Mouse (Mus musculus) midbrain, embryonic 15.5 days (tissue): ENCODE results near the gene Ecel1. TPM values are rescaled to one million over a fixed set of nuclear protein-coding genes. Genes with fewer than 3 reads are reported as not detected.

Experiments used
- ATAC-seq: fragments of 200-750 bp; cut with Nextera tagmentation; replicated peaks from 2 replicates; pipeline ENCODE4 v1.8.0; 2017; ENCODE audit warnings: moderate TSS enrichment
- H3K27ac ChIP-seq: fragments of 300-500 bp; sonication (generic); 2 replicates; pipeline ENCODE4 v1.5.1; 2015; ENCODE audit warnings: mild to moderate bottlenecking, inconsistent platforms
- H3K27me3 ChIP-seq: fragments of 300-500 bp; sonication (generic); replicated peaks from 2 replicates; pipeline ENCODE4 v1.6.1; 2015; ENCODE audit warnings: inconsistent platforms
- H3K36me3 ChIP-seq: fragments of 300-500 bp; sonication (generic); replicated peaks from 2 replicates; pipeline ENCODE4 v1.6.1; 2015; ENCODE audit warnings: inconsistent platforms
- H3K4me1 ChIP-seq: fragments of 300-500 bp; sonication (generic); 2 replicates; pipeline ENCODE4 v1.6.1; 2015; ENCODE audit warnings: inconsistent platforms
- H3K4me2 ChIP-seq: fragments of 300-500 bp; sonication (generic); 2 replicates; pipeline ENCODE4 v1.6.1; 2015; ENCODE audit warnings: inconsistent platforms, mild to moderate bottlenecking, moderate library complexity
- H3K4me3 ChIP-seq: fragments of 300-500 bp; sonication (generic); 2 replicates; pipeline ENCODE4 v1.5.1; 2015; ENCODE audit warnings: mild to moderate bottlenecking, inconsistent platforms
- H3K9ac ChIP-seq: fragments of 300-500 bp; sonication (generic); 2 replicates; pipeline ENCODE4 v1.6.1; 2015; ENCODE audit warnings: mild to moderate bottlenecking, inconsistent platforms
- H3K9me3 ChIP-seq: fragments of 300-500 bp; sonication (generic); 2 replicates; pipeline ENCODE4 v1.6.1; 2016; ENCODE audit warnings: inconsistent platforms
- WGBS: fragments of 180-500 bp; shearing (Covaris S2); methylation state at CpG from one replicate; pipeline ENCODE4 v1.1.7; 2015; ENCODE audit warnings: mixed read lengths; 5-methylcytosine and 5-hydroxymethylcytosine counted together
- polyA plus RNA-seq: library from polyadenylated mRNA; unstranded; fragments of >200 nt; fragmentation: Nextera tagmentation; extraction: Ambion mirVana; gene quantifications from 2 replicates; pipeline ENCODE4 v1.2.1, GENCODE M21; 2015

Gene Ecel1
- polyA plus RNA-seq = 22.3 and 23.3 TPM in 2 replicates

DNA sequence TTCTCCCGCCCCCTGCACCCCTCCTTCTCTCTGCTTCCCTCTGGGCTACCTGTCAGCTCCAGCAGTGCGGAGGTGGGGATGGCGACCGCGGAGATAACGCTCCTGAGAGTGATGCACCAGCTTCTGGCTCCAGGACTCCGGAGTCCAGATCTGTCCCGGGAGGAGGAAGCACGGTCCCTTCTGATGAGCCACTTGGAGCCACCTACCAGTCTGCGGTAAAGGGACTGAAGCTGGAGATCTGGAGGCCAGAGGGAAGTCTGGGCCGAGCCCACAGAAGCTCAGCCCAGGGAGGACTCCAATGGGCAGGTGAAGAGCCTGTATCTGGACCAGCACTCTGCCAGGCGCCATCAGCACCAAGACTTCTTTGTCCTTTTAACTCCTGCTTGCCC, at the start of gene Ecel1:
Ecel1 (minus strand) TSS at position 323 of the 389 bp plus-strand sequence.
- Histone ChIP-seq H3K9ac (peak within 1 kb of the TSS; percentile 51), H3K27ac (no peak within 1 kb of the TSS), H3K36me3 (no peaks in the 10 kb centered on the region), H3K4me1 (peaks cover 31% of the 10 kb centered on the region), H3K9me3 (no peaks in the 10 kb centered on the region), H3K4me2 (peak within 1 kb of the TSS; percentile 86), H3K4me3 (peak within 1 kb of the TSS; percentile 50), H3K27me3 (peaks cover 76% of the 10 kb centered on the region)
- no peak; the same call in 1 of the 2 replicates for ATAC-seq
- WGBS = 2% methylated on average over 12 of the region's 12 CpGs

DNA sequence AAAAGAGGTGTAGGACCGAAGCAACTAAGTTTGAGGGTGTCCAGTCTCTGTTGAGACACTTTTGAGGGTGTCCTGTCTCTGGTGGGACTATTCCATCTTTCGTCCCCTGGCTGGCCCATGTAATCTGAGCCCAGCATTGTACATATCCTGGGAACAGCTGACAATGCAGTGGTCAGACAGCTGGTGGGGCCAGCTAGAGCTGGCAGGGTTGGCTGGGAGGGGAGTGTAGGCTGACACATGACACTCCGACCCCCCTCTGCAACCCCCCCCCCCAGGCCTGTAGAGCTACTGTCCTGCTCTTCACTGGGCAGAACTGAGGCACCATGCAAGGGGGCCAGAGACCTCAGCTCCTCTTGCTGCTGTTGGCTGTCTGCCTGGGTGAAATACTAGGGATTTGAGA, 49.2 kb upstream of the Ecel1 start:
- Histone ChIP-seq H3K27ac (no peak overlapping the region), H3K4me2 (no peak overlapping the region), H3K27me3 (peaks cover 23% of the 10 kb centered on the region), H3K4me3 (no peak overlapping the region), H3K4me1 (no peaks in the 10 kb centered on the region), H3K9ac (no peak overlapping the region), H3K36me3 (no peaks in the 10 kb centered on the region), H3K9me3 (no peaks in the 10 kb centered on the region)
- no peak for ATAC-seq
- 45% methylated on average over 3 of the region's 3 CpGs for WGBS

DNA sequence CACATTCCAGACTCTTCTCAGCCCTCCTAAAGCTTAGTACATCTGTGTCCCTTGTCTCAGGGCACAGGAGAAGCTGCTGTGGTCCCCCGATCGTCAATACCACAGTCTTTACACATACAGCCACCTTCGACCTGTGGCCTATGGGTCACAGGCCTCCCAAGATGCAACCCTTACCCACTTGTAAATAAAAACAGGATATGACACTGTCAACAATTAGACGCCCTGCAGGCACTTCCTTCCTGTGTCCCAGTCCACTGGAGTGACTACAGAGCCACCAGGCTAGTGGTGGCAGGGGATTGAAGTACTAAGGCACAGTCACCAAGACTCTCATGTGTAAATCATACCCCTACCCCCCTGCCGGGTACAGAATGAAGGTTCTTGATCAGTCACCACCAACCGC, 48.7 kb upstream of the Ecel1 start:
- H3K9ac ChIP-seq = no peak overlapping the region
- H3K27ac ChIP-seq = no peak overlapping the region
- WGBS = 70% methylated on average over 6 of the region's 6 CpGs
- H3K4me1 ChIP-seq = no peaks in the 10 kb centered on the region
- no peak overlapping the region for H3K4me2 ChIP-seq
- H3K36me3 ChIP-seq = no peaks in the 10 kb centered on the region
- no peak for ATAC-seq
- H3K4me3 ChIP-seq = no peak overlapping the region
- peaks cover 23% of the 10 kb centered on the region for H3K27me3 ChIP-seq
- H3K9me3 ChIP-seq = no peaks in the 10 kb centered on the region

DNA sequence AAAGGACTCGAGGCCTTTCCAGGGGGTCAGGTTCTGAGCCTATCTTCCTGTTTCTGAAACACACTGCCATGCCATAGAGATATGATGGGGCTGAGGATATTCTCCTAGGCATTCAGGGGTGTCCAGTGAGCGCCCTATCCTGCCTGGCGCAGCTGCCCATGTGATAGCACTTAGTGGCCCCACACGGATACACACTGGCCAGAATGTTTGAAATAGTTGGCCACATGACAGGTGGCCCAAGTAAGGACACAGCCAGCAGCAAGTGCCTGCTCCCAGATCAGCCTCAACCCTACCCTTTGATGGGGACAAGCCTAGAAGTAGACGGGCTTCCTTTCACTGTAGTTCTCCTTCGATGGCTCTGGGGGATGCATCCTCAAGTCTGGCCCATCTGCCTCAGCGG, 48.1 kb upstream of the Ecel1 start, which contains the start of gene Chrng:
Chrng (plus strand) TSS at position 193 of the 400 bp plus-strand sequence.
- Histone ChIP-seq H3K9me3 (no peaks in the 10 kb centered on the region), H3K4me1 (no peaks in the 10 kb centered on the region), H3K27ac (no peak within 1 kb of the TSS), H3K36me3 (no peaks in the 10 kb centered on the region), H3K4me3 (no peak within 1 kb of the TSS), H3K9ac (no peak within 1 kb of the TSS), H3K27me3 (peaks cover 23% of the 10 kb centered on the region), H3K4me2 (no peak within 1 kb of the TSS)
- ATAC-seq = no peak
- WGBS = 89% methylated on average over 7 of the region's 7 CpGs

DNA sequence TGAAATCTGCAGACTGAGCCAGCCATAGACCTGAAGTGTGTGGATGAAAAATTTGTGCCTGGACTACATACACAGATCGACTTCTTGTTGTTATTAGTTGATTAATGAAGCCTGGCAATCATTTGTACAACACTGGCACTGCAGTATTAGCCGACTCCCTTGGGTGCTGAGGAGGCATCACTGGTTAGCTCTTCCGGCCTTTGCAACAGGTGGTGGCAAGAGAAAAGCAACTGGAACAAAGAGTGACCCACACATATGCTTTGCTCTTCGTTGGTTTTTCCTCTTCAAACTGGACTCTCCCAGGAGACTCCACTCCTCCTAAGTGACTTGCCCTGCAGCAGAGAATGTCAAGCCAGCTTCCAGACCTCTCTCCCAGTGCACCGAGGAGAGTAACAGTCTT, 47.5 kb upstream of the Ecel1 start:
- 78% methylated on average over 5 of the region's 5 CpGs for WGBS
- Histone ChIP-seq H3K27me3 (peaks cover 23% of the 10 kb centered on the region), H3K4me3 (no peak overlapping the region), H3K36me3 (no peaks in the 10 kb centered on the region), H3K4me1 (no peaks in the 10 kb centered on the region), H3K9me3 (no peaks in the 10 kb centered on the region), H3K4me2 (no peak overlapping the region), H3K27ac (no peak overlapping the region), H3K9ac (no peak overlapping the region)
- no peak for ATAC-seq

DNA sequence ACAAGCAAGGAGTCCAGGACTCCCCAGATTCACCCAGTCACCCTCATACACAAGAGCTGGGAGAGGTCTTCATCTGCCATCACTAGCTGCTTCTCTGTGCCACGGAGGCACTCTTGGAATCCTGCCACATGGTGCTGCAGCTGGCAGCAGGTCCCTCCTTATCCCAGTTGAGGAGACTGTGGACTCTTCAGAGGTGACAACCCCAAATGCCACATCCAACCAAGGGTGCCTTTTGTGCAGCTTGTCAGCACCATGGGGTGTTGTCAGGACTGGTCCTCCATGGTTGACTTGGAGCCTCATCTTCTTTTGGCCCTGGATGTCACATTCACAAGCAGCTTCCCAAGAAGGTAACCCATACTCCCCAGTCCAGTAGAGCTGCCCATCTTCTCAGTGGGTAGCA, 45.5 kb upstream of the Ecel1 start:
- no peak for ATAC-seq
- Histone ChIP-seq H3K9ac (no peak overlapping the region), H3K9me3 (no peaks in the 10 kb centered on the region), H3K27ac (no peak overlapping the region), H3K4me2 (no peak overlapping the region), H3K4me1 (no peaks in the 10 kb centered on the region), H3K4me3 (no peak overlapping the region), H3K27me3 (peaks cover 14% of the 10 kb centered on the region), H3K36me3 (no peaks in the 10 kb centered on the region)
- 46% methylated on average over 1 of the region's 1 CpGs for WGBS

DNA sequence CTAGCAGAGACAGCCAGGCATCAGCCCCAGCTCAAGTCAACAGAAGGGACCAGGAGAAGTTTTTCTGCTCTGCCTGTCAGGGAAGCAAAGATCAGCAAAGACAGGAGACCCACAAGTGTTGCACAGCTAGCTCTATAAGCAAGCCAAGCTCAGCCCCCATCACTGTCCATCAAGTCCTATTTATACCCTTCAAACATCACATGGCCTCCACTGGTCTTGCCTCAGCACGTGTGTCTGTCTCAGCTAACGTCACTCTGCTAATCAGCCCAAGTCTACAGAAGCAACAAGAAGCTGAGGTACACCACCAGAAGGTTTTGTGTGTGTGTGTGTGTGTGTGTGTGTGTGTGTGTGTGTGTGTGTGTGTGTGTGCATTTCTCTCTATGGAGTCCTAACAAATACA, 44.5 kb upstream of the Ecel1 start:
- no peak overlapping the region for H3K4me3 ChIP-seq
- no peak for ATAC-seq
- no peaks in the 10 kb centered on the region for H3K4me1 ChIP-seq
- WGBS = 80% methylated on average over 2 of the region's 2 CpGs
- no peaks in the 10 kb centered on the region for H3K9me3 ChIP-seq
- peaks cover 6% of the 10 kb centered on the region; the same call in 1 of the 2 replicates for H3K27me3 ChIP-seq
- H3K27ac ChIP-seq = no peak overlapping the region
- no peaks in the 10 kb centered on the region for H3K36me3 ChIP-seq
- no peak overlapping the region for H3K9ac ChIP-seq
- H3K4me2 ChIP-seq = no peak overlapping the region

DNA sequence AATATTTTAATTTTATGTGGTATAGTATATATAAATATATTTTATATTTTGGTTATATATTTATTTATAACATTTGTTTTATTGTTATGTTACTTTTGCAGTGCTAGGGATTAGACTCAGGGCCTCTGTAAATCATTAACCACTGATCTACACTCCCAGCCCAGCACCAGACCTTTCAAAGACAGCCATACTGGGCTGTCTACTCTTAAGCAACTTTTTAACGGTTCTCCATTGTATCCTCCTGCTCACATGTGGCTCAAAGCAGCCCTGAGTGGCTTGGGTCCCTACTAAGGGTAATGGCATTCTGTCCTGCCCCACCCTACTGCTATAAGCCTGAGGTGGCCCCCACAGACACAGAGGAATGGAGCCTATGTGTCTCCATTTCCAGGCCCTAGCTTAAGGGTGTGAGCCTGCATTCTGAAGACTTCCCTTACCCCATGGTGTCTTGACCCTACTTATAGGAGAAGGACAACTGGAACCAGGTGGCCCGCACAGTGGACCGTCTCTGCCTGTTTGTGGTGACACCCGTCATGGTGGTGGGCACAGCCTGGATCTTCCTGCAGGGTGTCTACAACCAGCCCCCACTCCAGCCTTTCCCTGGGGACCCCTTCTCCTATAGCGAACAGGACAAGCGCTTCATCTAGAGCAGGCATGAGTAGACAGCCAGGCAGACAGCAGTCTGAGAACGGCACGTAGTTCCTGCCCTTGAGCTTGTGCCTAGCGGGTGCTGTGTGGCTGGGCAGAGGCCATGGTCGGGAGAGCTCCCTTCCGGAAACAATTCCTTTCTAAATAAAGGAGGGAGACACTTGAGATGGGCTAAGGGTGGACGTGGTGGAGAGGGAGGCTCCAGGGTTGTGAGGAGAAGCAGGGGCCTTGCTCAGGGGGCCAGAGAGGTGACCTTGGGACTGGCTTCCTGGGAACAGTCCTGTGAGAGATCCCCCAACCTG, 42.1 kb upstream of the Ecel1 start:
- Histone ChIP-seq H3K4me2 (no peak overlapping the region), H3K4me1 (no peaks in the 10 kb centered on the region), H3K36me3 (no peaks in the 10 kb centered on the region), H3K4me3 (no peak overlapping the region), H3K27me3 (no peaks in the 10 kb centered on the region), H3K9me3 (no peaks in the 10 kb centered on the region), H3K27ac (no peak overlapping the region), H3K9ac (no peak overlapping the region)
- 80% methylated on average over 12 of the region's 12 CpGs for WGBS
- no peak for ATAC-seq

DNA sequence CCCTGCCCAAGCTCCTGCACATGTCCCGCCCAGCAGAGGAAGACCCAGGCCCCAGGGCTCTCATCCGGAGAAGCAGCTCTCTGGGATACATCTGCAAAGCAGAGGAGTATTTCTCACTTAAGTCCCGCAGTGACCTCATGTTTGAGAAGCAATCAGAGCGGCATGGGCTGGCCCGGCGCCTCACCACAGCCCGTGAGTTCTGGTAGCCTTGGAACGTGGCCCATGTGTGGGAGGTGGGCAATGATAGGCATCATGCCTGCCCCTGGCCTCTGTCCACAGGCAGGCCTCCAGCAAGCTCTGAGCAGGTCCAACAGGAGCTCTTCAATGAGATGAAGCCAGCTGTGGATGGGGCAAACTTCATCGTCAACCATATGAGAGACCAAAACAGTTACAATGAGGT, 41.0 kb upstream of the Ecel1 start:
- Histone ChIP-seq H3K27me3 (no peaks in the 10 kb centered on the region), H3K4me2 (no peak overlapping the region), H3K36me3 (no peaks in the 10 kb centered on the region), H3K4me3 (no peak overlapping the region), H3K4me1 (no peaks in the 10 kb centered on the region), H3K9ac (no peak overlapping the region), H3K9me3 (no peaks in the 10 kb centered on the region), H3K27ac (no peak overlapping the region)
- ATAC-seq = no peak
- 90% methylated on average over 9 of the region's 9 CpGs for WGBS

DNA sequence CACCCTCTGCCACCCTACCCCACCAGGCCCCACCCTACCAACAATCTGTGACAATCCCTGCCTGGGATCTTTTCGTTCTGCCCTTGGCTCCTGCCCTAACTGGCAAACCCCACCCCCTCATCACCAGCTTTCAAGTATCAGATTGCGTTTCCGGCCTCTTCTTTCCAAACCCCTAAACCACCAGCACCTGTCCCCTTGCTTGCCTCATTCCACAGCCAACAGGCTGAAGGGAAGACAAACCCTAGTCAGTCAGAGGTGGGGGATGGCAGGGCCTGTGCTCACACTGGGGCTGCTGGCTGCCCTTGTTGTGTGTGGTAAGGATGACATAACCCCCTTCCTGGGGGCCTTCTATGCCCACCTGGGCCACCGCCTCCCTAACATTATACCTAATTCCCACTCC, 34.1 kb upstream of the Ecel1 start, which contains the start of gene Chrnd:
Chrnd (plus strand) TSS at position 179 of the 400 bp plus-strand sequence.
- Histone ChIP-seq H3K27ac (no peak within 1 kb of the TSS), H3K27me3 (peaks cover 25% of the 10 kb centered on the region), H3K4me2 (no peak within 1 kb of the TSS), H3K36me3 (no peaks in the 10 kb centered on the region), H3K4me3 (no peak within 1 kb of the TSS), H3K9ac (no peak within 1 kb of the TSS), H3K4me1 (peaks cover 11% of the 10 kb centered on the region), H3K9me3 (no peaks in the 10 kb centered on the region)
- 53% methylated on average over 4 of the region's 4 CpGs for WGBS
- ATAC-seq = no peak

DNA sequence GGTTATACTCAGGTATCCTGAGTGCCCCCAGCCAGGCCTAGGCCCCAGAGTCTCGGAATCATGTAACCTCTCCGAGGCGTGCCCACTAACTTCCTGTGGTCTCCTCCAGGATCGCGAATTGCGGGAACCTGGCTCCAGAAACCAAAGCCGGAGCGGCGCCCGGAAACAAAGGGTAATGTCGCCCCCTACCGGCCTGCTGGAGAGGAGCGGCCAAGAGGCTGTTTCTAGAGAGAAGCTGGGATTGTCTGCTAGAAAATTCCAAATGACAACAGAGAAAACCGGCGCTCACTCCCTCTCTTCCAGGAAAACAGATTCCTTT, 30.7 kb upstream of the Ecel1 start:
- 0% methylated on average over 15 of the region's 15 CpGs for WGBS
- Histone ChIP-seq H3K36me3 (no peaks in the 10 kb centered on the region), H3K9ac (peak overlapping the region; percentile 47), H3K4me1 (peaks cover 18% of the 10 kb centered on the region), H3K4me2 (peak overlapping the region; percentile 93), H3K27ac (no peak overlapping the region), H3K27me3 (peaks cover 49% of the 10 kb centered on the region), H3K9me3 (no peaks in the 10 kb centered on the region), H3K4me3 (peak overlapping the region; percentile 47)
- ATAC-seq = peak; percentile 35

DNA sequence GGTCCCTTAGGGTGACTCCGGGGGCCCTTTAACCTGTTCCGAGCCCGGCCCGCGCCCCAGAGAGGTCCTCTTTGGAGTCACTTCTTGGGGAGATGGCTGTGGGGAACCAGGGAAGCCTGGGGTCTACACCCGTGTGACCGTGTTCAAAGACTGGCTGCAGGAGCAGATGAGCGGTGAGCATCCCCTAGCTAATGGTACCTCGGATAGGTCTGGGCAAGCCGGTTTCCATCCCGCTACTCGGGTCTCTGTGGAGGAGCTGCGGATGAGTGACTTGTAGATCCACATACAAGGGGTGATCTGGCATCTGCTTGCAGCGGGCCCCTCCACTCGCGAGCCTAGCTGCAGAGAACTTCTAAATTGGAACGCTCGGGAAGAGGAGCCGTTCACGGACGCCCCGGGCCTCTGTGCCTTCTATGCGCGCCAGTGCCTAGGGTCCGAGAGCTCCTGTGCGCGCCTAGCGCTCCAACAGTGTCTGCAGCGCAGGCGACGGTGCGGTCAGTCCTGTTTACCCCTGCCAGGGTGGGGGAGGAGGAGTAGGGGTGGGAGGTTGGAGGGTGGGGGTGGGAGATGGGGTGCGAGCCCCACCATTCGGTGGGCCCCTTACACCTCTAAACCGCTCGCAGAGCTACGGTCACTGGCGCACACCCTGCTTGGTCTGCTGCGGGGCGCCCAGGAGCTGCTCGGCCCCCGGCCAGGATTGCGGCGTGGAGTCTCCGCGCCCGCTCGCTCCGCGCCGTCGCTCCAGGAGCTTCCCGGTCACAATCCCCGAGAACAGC, 30.1 kb upstream of the Ecel1 start:
- WGBS = 2% methylated on average over 54 of the region's 54 CpGs
- Histone ChIP-seq H3K27me3 (peaks cover 49% of the 10 kb centered on the region), H3K9me3 (no peaks in the 10 kb centered on the region)

More for the DNA sequence above, 30.1 kb upstream of the Ecel1 start:
- Histone ChIP-seq H3K27ac (no peak overlapping the region), H3K9ac (peak overlapping the region; percentile 47), H3K36me3 (no peaks in the 10 kb centered on the region), H3K4me1 (peaks cover 18% of the 10 kb centered on the region), H3K4me2 (peak overlapping the region; percentile 93), H3K4me3 (peak overlapping the region; percentile 47)
- peak; percentile 65 for ATAC-seq
